Mouse (Mus musculus): ENCODE results near the gene Cplx3. TPM values are rescaled to one million over a fixed set of nuclear protein-coding genes. Genes with fewer than 3 reads are reported as not detected.

Gene Cplx3
- total and polyA plus RNA-seq, 2 experiments from 2014 or later = 0.07 TPM; not detected in 1

- Histone ChIP-seq H3K27ac (ENCODE audit: low read depth) (no peak overlapping the region), H3K4me3 (ENCODE audit: low read depth, low read length) (no peak overlapping the region), H3K36me3 (replicated peaks; ENCODE audit: control insufficient read depth, insufficient read depth, low read length) (peaks cover 20% of the 10 kb centered on the region), H3K4me1 (ENCODE audit: control insufficient read depth, insufficient read depth) (peaks cover 20% of the 10 kb centered on the region), H3K9me3 (replicated peaks; ENCODE audit: control insufficient read depth, low read length) (no peaks in the 10 kb centered on the region), H3K9ac (replicated peaks; ENCODE audit: low read depth, low read length) (no peak overlapping the region), H3K4me2 (ENCODE audit: low read depth, low read length) (no peak overlapping the region), H3K27me3 (ENCODE audit: control insufficient read depth, insufficient read depth, low read length) (no peaks in the 10 kb centered on the region)
- no peak for ATAC-seq (ENCODE audit: insufficient read depth, low read depth)
- DNase-seq (ENCODE audit: low spot score) = no peak
- 64% methylated on average over 8 of the region's 8 CpGs for WGBS
- TF ChIP-seq CTCF (IDR thresholded peaks at IDR 0.05; ENCODE audit: low read depth) = no peak
These were observed 7.1 kb downstream of the Cplx3 start for GRCm38 (mm10) chr9:57598851-57599563.

GRCm38 (mm10) chr9:57597929-57598382, 8.1 kb downstream of the Cplx3 start:
- peaks cover 20% of the 10 kb centered on the region for H3K4me1 ChIP-seq (ENCODE audit: control insufficient read depth, insufficient read depth)
- peaks cover 29% of the 10 kb centered on the region for H3K36me3 ChIP-seq (replicated peaks; ENCODE audit: control insufficient read depth, insufficient read depth, low read length)
- no peak overlapping the region; the same call in 1 of the 2 replicates for H3K27ac ChIP-seq (ENCODE audit: low read depth)
- ATAC-seq (ENCODE audit: insufficient read depth, low read depth) (no peak), DNase-seq (ENCODE audit: low spot score) (no peak)
- TF ChIP-seq CTCF (IDR thresholded peaks at IDR 0.05; ENCODE audit: low read depth) (no peak), EP300 (IDR thresholded peaks at IDR 0.05; ENCODE audit: low read depth) (no peak)
- 8% methylated on average over 4 of the region's 4 CpGs for WGBS
- H3K9ac ChIP-seq (replicated peaks; ENCODE audit: low read depth, low read length) = no peak overlapping the region
- no peaks in the 10 kb centered on the region for H3K9me3 ChIP-seq (replicated peaks; ENCODE audit: control insufficient read depth, low read length)
- H3K4me3 ChIP-seq (ENCODE audit: low read depth, low read length) = no peak overlapping the region
- no peak overlapping the region for H3K4me2 ChIP-seq (ENCODE audit: low read depth, low read length)
- no peaks in the 10 kb centered on the region for H3K27me3 ChIP-seq (ENCODE audit: control insufficient read depth, insufficient read depth, low read length)

- Histone ChIP-seq H3K4me3 (ENCODE audit: low read depth, low read length) (no peak overlapping the region), H3K9me3 (replicated peaks; ENCODE audit: control insufficient read depth, low read length) (no peaks in the 10 kb centered on the region), H3K27me3 (ENCODE audit: control insufficient read depth, insufficient read depth, low read length) (no peaks in the 10 kb centered on the region), H3K27ac (ENCODE audit: low read depth) (no peak overlapping the region), H3K4me1 (ENCODE audit: control insufficient read depth, insufficient read depth) (peaks cover 20% of the 10 kb centered on the region), H3K36me3 (replicated peaks; ENCODE audit: control insufficient read depth, insufficient read depth, low read length) (peaks cover 36% of the 10 kb centered on the region), H3K9ac (replicated peaks; ENCODE audit: low read depth, low read length) (no peak overlapping the region), H3K4me2 (ENCODE audit: low read depth, low read length) (no peak overlapping the region)
- DNase-seq (ENCODE audit: low spot score) (no peak), ATAC-seq (ENCODE audit: insufficient read depth, low read depth) (no peak)
- WGBS = 77% methylated on average over 8 of the region's 8 CpGs
- TF ChIP-seq CTCF (IDR thresholded peaks at IDR 0.05; ENCODE audit: low read depth) (no peak), EP300 (IDR thresholded peaks at IDR 0.05; ENCODE audit: low read depth) (no peak)
These were observed 8.8 kb downstream of the Cplx3 start for GRCm38 (mm10) chr9:57597265-57597664.

GRCm38 (mm10) chr9:57594174-57594509, 11.9 kb downstream of the Cplx3 start:
- 47% methylated on average over 9 of the region's 9 CpGs for WGBS
- Histone ChIP-seq H3K4me3 (ENCODE audit: low read depth, low read length) (no peak overlapping the region), H3K9ac (replicated peaks; ENCODE audit: low read depth, low read length) (no peak overlapping the region), H3K27ac (ENCODE audit: low read depth) (no peak overlapping the region), H3K36me3 (replicated peaks; ENCODE audit: control insufficient read depth, insufficient read depth, low read length) (peaks cover 44% of the 10 kb centered on the region), H3K27me3 (ENCODE audit: control insufficient read depth, insufficient read depth, low read length) (no peaks in the 10 kb centered on the region), H3K4me2 (ENCODE audit: low read depth, low read length) (no peak overlapping the region), H3K4me1 (ENCODE audit: control insufficient read depth, insufficient read depth) (peaks cover 16% of the 10 kb centered on the region), H3K9me3 (replicated peaks; ENCODE audit: control insufficient read depth, low read length) (no peaks in the 10 kb centered on the region)
- no peak for DNase-seq (ENCODE audit: low spot score)
- no peak for ATAC-seq (ENCODE audit: insufficient read depth, low read depth)
- no peak for TF ChIP-seq CTCF (IDR thresholded peaks at IDR 0.05; ENCODE audit: low read depth)
- TF ChIP-seq EP300 (IDR thresholded peaks at IDR 0.05; ENCODE audit: low read depth) = no peak

- Histone ChIP-seq H3K4me3 (ENCODE audit: low read depth, low read length) (no peak overlapping the region), H3K4me2 (ENCODE audit: low read depth, low read length) (no peak overlapping the region), H3K27ac (ENCODE audit: low read depth) (no peak overlapping the region), H3K9me3 (replicated peaks; ENCODE audit: control insufficient read depth, low read length) (no peaks in the 10 kb centered on the region), H3K4me1 (ENCODE audit: control insufficient read depth, insufficient read depth) (peaks cover 20% of the 10 kb centered on the region), H3K36me3 (replicated peaks; ENCODE audit: control insufficient read depth, insufficient read depth, low read length) (peaks cover 44% of the 10 kb centered on the region), H3K27me3 (ENCODE audit: control insufficient read depth, insufficient read depth, low read length) (no peaks in the 10 kb centered on the region), H3K9ac (replicated peaks; ENCODE audit: low read depth, low read length) (no peak overlapping the region)
- no peak for ATAC-seq (ENCODE audit: insufficient read depth, low read depth)
- WGBS = 53% methylated on average over 12 of the region's 12 CpGs
- DNase-seq (ENCODE audit: low spot score) = no peak
- TF ChIP-seq CTCF (IDR thresholded peaks at IDR 0.05; ENCODE audit: low read depth) (no peak), EP300 (IDR thresholded peaks at IDR 0.05; ENCODE audit: low read depth) (no peak)
These were observed 12.5 kb downstream of the Cplx3 start for GRCm38 (mm10) chr9:57593454-57594173.
